Mouse (Mus musculus): ENCODE results near the gene Nxt2.

- TF ChIP-seq EP300 (IDR thresholded peaks at IDR 0.05; ENCODE audit: low read depth) (no peak), CTCF (IDR thresholded peaks at IDR 0.05; ENCODE audit: low read depth) (peak; percentile 39; the same call in 1 of the 2 replicates)
Measured at GRCm38 (mm10) chrX:142237101-142237500, 10.5 kb downstream of the Nxt2 start.
